Mouse (Mus musculus) cerebral cortex, adult 2 months (tissue): ENCODE measurements around the gene Rgma.

Experiments
- WGBS: fragments of 180-500 bp; shearing (Covaris S2); methylation state at CpG from one replicate; pipeline ENCODE4 v1.1.7; 2018; 5-methylcytosine and 5-hydroxymethylcytosine counted together

Rgma gene

GRCm38 (mm10) chr7:73433637-73434335 is 58.5 kb downstream of the Rgma start:
- 45% methylated on average over 6 of the region's 6 CpGs for WGBS

- 73% methylated on average over 2 of the region's 2 CpGs for WGBS
These were observed 59.0 kb downstream of the Rgma start for GRCm38 (mm10) chr7:73434336-73434677.

- WGBS, result 67% methylated on average over 12 of the region's 12 CpGs
These were observed 60.4 kb downstream of the Rgma start for GRCm38 (mm10) chr7:73435685-73436084.

- WGBS, result 93% methylated on average over 3 of the region's 3 CpGs
These were observed 66.5 kb downstream of the Rgma start for GRCm38 (mm10) chr7:73441802-73442201.

- 71% methylated on average over 4 of the region's 4 CpGs for WGBS
These were observed 66.9 kb downstream of the Rgma start for GRCm38 (mm10) chr7:73442246-73442645.

GRCm38 (mm10) chr7:73451594-73451993 is 76.3 kb downstream of the Rgma start:
- 67% methylated on average over 4 of the region's 4 CpGs for WGBS

GRCm38 (mm10) chr7:73452187-73452808 is 77.0 kb downstream of the Rgma start:
- WGBS, result 83% methylated on average over 3 of the region's 3 CpGs

- 55% methylated on average over 12 of the region's 12 CpGs for WGBS
These were observed 78.8 kb downstream of the Rgma start for GRCm38 (mm10) chr7:73454113-73454512.

- 46% methylated on average over 2 of the region's 2 CpGs for WGBS
These were observed 88.2 kb downstream of the Rgma start for GRCm38 (mm10) chr7:73463546-73463945.

- WGBS, result 70% methylated on average over 3 of the region's 3 CpGs
These were observed 92.4 kb downstream of the Rgma start for GRCm38 (mm10) chr7:73467741-73468140.
